Mouse (Mus musculus) midbrain, embryonic 13.5 days (tissue): ENCODE results near the gene Gstm1. TPM values are rescaled to one million over a fixed set of nuclear protein-coding genes. Genes with fewer than 3 reads are reported as not detected.
"Not testable (repeated sequence)": the region's sequence is repeated elsewhere in the genome, so short reads cannot be mapped to it uniquely, and the experiment has no call there.

Experiments
- ATAC-seq: fragments of 200-750 bp; cut with Nextera tagmentation; 2 replicates; pipeline ENCODE4 v1.8.0; 2017; ENCODE audit warnings: mild to moderate bottlenecking, moderate TSS enrichment, moderate library complexity
- H3K27ac ChIP-seq: fragments of 300-500 bp; sonication (generic); 2 replicates; pipeline ENCODE4 v1.5.1; 2015; ENCODE audit warnings: inconsistent platforms, mild to moderate bottlenecking, moderate library complexity
- H3K27me3 ChIP-seq: fragments of 300-500 bp; sonication (generic); 2 replicates; pipeline ENCODE4 v1.6.1; 2015; ENCODE audit warnings: mild to moderate bottlenecking, inconsistent platforms
- H3K36me3 ChIP-seq: fragments of 300-500 bp; sonication (generic); 2 replicates; pipeline ENCODE4 v1.6.1; 2015; ENCODE audit warnings: mild to moderate bottlenecking, inconsistent platforms
- H3K4me1 ChIP-seq: fragments of 300-500 bp; sonication (generic); replicated peaks from 2 replicates; pipeline ENCODE4 v1.6.1; 2015; ENCODE audit warnings: inconsistent platforms
- H3K4me2 ChIP-seq: fragments of 300-500 bp; sonication (generic); replicated peaks from 2 replicates; pipeline ENCODE4 v1.6.1; 2015; ENCODE audit warnings: moderate library complexity, mild to moderate bottlenecking, inconsistent platforms
- H3K4me3 ChIP-seq: fragments of 300-500 bp; sonication (generic); replicated peaks from 2 replicates; pipeline ENCODE4 v1.5.1; 2015; ENCODE audit warnings: mild to moderate bottlenecking, inconsistent platforms
- H3K9ac ChIP-seq: fragments of 300-500 bp; sonication (generic); replicated peaks from 2 replicates; pipeline ENCODE4 v1.6.1; 2015; ENCODE audit warnings: mild to moderate bottlenecking, inconsistent platforms
- H3K9me3 ChIP-seq: fragments of 300-500 bp; sonication (generic); 2 replicates; pipeline ENCODE4 v1.6.1; 2016; ENCODE audit warnings: mild to moderate bottlenecking, inconsistent platforms
- WGBS: fragments of 180-500 bp; shearing (Covaris S2); methylation state at CpG from one replicate; pipeline ENCODE4 v1.1.7; 2015; 5-methylcytosine and 5-hydroxymethylcytosine counted together
- polyA plus RNA-seq: library from polyadenylated mRNA; unstranded; fragments of >200 nt; fragmentation: Nextera tagmentation; extraction: Ambion mirVana; gene quantifications from 2 replicates; pipeline ENCODE4 v1.2.1, GENCODE M21; 2015

The Gstm1 gene
- polyA plus RNA-seq, 1 experiment from 2014 or later, result 28.7 TPM

DNA sequence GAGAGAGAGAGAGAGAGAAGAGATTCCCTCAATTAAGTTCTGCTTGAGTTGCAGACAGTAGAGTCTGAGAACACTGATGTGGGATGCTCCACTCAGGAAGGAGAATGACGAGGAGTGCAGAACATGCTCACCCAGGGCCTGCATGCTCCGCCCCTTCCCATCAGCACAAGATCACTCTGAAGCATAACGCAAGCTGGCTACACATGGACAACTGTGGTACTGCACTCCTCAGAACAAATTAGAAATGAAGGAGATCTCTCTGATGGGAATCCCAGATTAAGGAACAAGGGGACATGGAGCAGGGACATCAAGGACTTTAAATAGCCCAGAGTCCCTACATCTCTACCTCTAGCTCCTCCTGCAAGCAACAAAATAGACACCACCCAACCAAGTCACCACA is 36.5 kb downstream of the Gstm1 start:
- no peaks in the 10 kb centered on the region for H3K27me3 ChIP-seq
- ATAC-seq, result no peak
- no peak overlapping the region for H3K4me3 ChIP-seq
- H3K4me2 ChIP-seq, result no peak overlapping the region
- no peaks in the 10 kb centered on the region for H3K4me1 ChIP-seq
- no peaks in the 10 kb centered on the region for H3K9me3 ChIP-seq
- H3K27ac ChIP-seq, result no peak overlapping the region
- H3K9ac ChIP-seq, result no peak overlapping the region
- no peaks in the 10 kb centered on the region for H3K36me3 ChIP-seq
- 68% methylated on average over 3 of the region's 3 CpGs for WGBS

DNA sequence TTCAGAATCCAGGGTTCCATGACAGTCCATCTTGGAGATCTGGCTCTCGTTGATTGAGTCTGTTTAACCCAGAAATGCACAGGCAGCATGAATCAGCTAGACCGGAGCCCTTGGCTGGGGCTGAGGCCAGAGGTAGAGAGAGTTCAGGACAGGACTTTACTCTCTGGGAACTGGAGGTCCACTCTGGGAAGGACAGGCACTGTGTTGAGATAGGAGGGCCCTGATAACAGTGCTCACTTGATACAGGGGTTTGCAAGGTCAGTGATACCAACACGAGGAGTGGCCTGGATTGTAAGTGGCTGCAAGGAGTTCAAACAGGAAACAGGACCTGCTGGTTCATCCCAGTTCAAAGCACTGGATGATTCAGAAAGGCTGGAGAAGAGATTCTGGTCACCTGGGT is 40.1 kb downstream of the Gstm1 start:
- 83% methylated on average over 3 of the region's 3 CpGs for WGBS
- H3K4me1 ChIP-seq, result no peaks in the 10 kb centered on the region
- H3K27me3 ChIP-seq, result no peaks in the 10 kb centered on the region
- H3K27ac ChIP-seq, result no peak overlapping the region
- no peak for ATAC-seq
- no peak overlapping the region for H3K4me2 ChIP-seq
- no peak overlapping the region for H3K4me3 ChIP-seq
- no peaks in the 10 kb centered on the region for H3K36me3 ChIP-seq
- H3K9ac ChIP-seq, result no peak overlapping the region
- no peaks in the 10 kb centered on the region; the same call in 1 of the 2 replicates for H3K9me3 ChIP-seq

- Histone ChIP-seq H3K27ac (no peak overlapping the region), H3K9ac (no peak overlapping the region), H3K27me3 (0 out of 2 replicates have a peak, but pooled peaks cover 3% of the 10 kb centered on the region), H3K4me1 (no peaks in the 10 kb centered on the region), H3K4me2 (no peak overlapping the region), H3K36me3 (no peaks in the 10 kb centered on the region), H3K9me3 (no peaks in the 10 kb centered on the region; the same call in 1 of the 2 replicates), H3K4me3 (no peak overlapping the region)
- 97% methylated on average over 1 of the region's 1 CpGs for WGBS
- no peak for ATAC-seq
Measured at GRCm38 (mm10) chr3:107974237-107974636, 43.5 kb downstream of the Gstm1 start.

- WGBS, result 89% methylated on average over 3 of the region's 3 CpGs
- 0 out of 2 replicates have a peak, but pooled peaks cover 3% of the 10 kb centered on the region for H3K27me3 ChIP-seq
- no peaks in the 10 kb centered on the region; the same call in 1 of the 2 replicates for H3K9me3 ChIP-seq
- no peak overlapping the region for H3K9ac ChIP-seq
- no peak overlapping the region for H3K4me3 ChIP-seq
- H3K27ac ChIP-seq, result no peak overlapping the region
- no peaks in the 10 kb centered on the region for H3K36me3 ChIP-seq
- H3K4me1 ChIP-seq, result no peaks in the 10 kb centered on the region
- no peak for ATAC-seq
- H3K4me2 ChIP-seq, result no peak overlapping the region
Measured at GRCm38 (mm10) chr3:107972070-107972469, 45.7 kb downstream of the Gstm1 start.

GRCm38 (mm10) chr3:107971101-107971500 is 46.7 kb downstream of the Gstm1 start:
- not testable (repeated sequence) for H3K9ac ChIP-seq, ATAC-seq, H3K4me1 ChIP-seq, H3K27ac ChIP-seq, H3K9me3 ChIP-seq, H3K4me2 ChIP-seq, H3K4me3 ChIP-seq, H3K36me3 ChIP-seq, H3K27me3 ChIP-seq
- WGBS, result 57% methylated on average over 3 of the region's 3 CpGs

DNA sequence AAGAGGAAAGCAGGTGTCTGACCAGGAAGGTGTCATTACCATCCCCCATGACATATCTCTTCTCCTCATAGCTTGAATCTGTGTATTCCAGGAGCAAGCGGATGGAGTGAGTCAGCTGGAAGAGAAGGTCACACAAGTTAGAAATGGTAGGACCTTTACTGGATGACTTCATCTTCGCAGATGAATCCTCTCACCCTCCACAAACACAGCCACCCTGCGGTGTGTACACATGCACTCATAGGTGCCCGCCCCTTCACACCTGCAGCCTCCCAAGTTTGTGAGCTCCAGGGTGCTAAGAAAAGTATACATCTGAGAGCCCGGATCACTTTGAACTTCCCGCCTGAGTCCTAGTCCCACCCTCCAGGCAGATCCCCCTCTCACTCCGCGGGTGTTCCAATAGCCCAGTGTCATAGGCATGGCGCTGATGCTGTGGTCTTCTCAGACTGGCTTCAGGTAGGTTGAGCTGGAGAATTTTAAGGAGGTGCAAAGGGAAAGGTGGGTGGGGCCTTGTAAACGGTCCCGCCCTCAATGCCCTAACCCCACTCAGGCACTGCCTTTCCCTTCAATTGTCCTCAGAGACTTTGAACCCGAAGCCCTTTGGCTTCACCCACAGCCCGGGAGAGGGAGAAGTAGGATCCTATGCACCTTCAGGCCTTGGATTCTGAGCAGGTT is 48.9 kb downstream of the Gstm1 start, which contains the start of gene Gstm3:
Gene Gstm3, minus strand, starts transcription at position 560 of the 672 bp plus-strand sequence.
- H3K9ac ChIP-seq, result no peak within 1 kb of the TSS
- 70% methylated on average over 13 of the region's 13 CpGs for WGBS
- peaks cover 6% of the 10 kb centered on the region; the same call in 1 of the 2 replicates for H3K4me1 ChIP-seq
- H3K27me3 ChIP-seq, result 0 out of 2 replicates have a peak, but pooled peaks cover 3% of the 10 kb centered on the region
- H3K27ac ChIP-seq, result no peak within 1 kb of the TSS
- ATAC-seq, result no peak
- H3K9me3 ChIP-seq, result no peaks in the 10 kb centered on the region
- H3K4me3 ChIP-seq, result no peak within 1 kb of the TSS
- no peaks in the 10 kb centered on the region for H3K36me3 ChIP-seq
- no peak within 1 kb of the TSS for H3K4me2 ChIP-seq

GRCm38 (mm10) chr3:107966631-107967030 is 51.1 kb downstream of the Gstm1 start:
- Histone ChIP-seq H3K27ac (no peak overlapping the region), H3K27me3 (0 out of 2 replicates have a peak, but pooled peaks cover 3% of the 10 kb centered on the region), H3K9me3 (no peaks in the 10 kb centered on the region), H3K4me2 (no peak overlapping the region), H3K9ac (no peak overlapping the region), H3K36me3 (no peaks in the 10 kb centered on the region), H3K4me1 (peaks cover 6% of the 10 kb centered on the region; the same call in 1 of the 2 replicates), H3K4me3 (no peak overlapping the region)
- ATAC-seq, result no peak
- 96% methylated on average over 5 of the region's 5 CpGs for WGBS

- Histone ChIP-seq H3K4me1 (peaks cover 6% of the 10 kb centered on the region; the same call in 1 of the 2 replicates), H3K4me3 (no peak overlapping the region), H3K9ac (no peak overlapping the region), H3K9me3 (no peaks in the 10 kb centered on the region), H3K27ac (no peak overlapping the region), H3K27me3 (0 out of 2 replicates have a peak, but pooled peaks cover 3% of the 10 kb centered on the region), H3K4me2 (no peak overlapping the region), H3K36me3 (no peaks in the 10 kb centered on the region)
- WGBS, result 73% methylated on average over 1 of the region's 1 CpGs
- no peak for ATAC-seq
Measured at GRCm38 (mm10) chr3:107965592-107965991, 52.2 kb downstream of the Gstm1 start.

DNA sequence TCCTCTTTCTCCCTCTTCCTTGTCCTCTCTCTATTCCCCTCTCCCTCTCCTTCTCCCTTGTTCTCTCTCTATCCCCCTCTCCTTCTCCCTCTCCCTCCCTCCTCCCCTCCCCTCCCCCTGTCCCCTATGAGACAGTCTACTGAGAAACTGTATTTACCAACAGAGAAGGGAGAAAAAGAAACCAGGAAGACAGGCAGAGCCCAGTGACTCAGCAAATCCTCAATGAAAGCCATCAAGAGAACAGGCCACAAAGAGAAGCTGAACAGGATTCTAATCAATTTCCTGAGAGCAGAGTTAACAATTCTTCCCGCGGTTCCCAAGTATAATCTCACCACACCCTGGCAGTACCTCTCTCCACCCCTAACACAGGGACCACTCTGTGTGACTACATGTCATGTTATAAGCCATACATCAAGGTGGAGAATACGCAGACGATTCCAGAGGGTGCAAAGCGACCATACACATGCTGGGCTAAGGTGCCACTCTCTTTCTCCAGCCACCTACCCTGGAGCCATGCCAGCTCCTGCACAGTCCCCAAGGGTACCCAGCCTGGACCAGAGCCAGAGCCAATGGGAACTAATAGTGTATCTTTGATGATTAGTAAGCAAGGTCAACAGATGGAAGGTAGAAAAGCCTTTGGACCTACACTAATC is 53.0 kb downstream of the Gstm1 start:
- no peak overlapping the region for H3K27ac ChIP-seq
- no peaks in the 10 kb centered on the region for H3K36me3 ChIP-seq
- H3K9ac ChIP-seq, result no peak overlapping the region
- WGBS, result 68% methylated on average over 5 of the region's 5 CpGs
- no peaks in the 10 kb centered on the region for H3K9me3 ChIP-seq
- H3K4me3 ChIP-seq, result no peak overlapping the region
- 0 out of 2 replicates have a peak, but pooled peaks cover 3% of the 10 kb centered on the region for H3K27me3 ChIP-seq
- ATAC-seq, result no peak
- H3K4me2 ChIP-seq, result no peak overlapping the region
- peaks cover 6% of the 10 kb centered on the region; the same call in 1 of the 2 replicates for H3K4me1 ChIP-seq

- H3K4me1 ChIP-seq, result peaks cover 6% of the 10 kb centered on the region; the same call in 1 of the 2 replicates
- ATAC-seq, result no peak
- 88% methylated on average over 4 of the region's 4 CpGs for WGBS
- H3K27ac ChIP-seq, result no peak overlapping the region
- no peak overlapping the region for H3K4me3 ChIP-seq
- H3K4me2 ChIP-seq, result no peak overlapping the region
- H3K27me3 ChIP-seq, result no peaks in the 10 kb centered on the region
- no peak overlapping the region for H3K9ac ChIP-seq
- H3K9me3 ChIP-seq, result no peaks in the 10 kb centered on the region
- H3K36me3 ChIP-seq, result no peaks in the 10 kb centered on the region
Measured at GRCm38 (mm10) chr3:107964026-107964425, 53.7 kb downstream of the Gstm1 start.
